ENCODE assay signal across 8 mouse cellular contexts in the genomic region with DNA sequence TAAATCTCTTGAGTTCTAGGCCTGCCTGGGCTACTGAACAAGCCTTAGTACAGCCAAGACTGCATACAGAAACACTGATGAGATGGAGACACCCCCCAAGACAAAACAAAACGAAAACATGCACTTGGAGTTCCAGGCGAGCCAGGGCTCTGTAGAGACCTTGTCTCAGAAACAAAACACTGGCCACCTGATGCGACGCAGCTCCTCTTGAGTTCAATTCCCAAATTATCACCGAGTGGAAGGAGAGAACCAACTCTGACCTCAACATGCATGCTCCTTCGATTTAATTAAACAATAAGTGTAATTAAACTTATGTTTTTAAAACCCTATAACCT. TPM values are rescaled to one million over a fixed set of nuclear protein-coding genes. Genes with fewer than 3 reads are reported as not detected.
DNase-seq lines count a peak whose midpoint lies in the region; ATAC-seq and TF ChIP-seq lines count a peak whose summit lies in the region.

No protein-coding gene starts in this region.

- H3K27me3 ChIP-seq in heart, adult 2 months (ENCODE audit: control insufficient read depth, insufficient read depth, low read length): no peaks in the 10 kb centered on the region
- H3K27me3 ChIP-seq in hindbrain, embryonic 10.5 days (ENCODE audit: insufficient read depth, poor library complexity, severe bottlenecking): no peaks in the 10 kb centered on the region
- H3K27me3 ChIP-seq in lung, embryonic 16.5 days (ENCODE audit: control insufficient read depth, insufficient read depth, low read depth, low read length): no peaks in the 10 kb centered on the region

- H3K79me2 ChIP-seq in heart, adult 2 months (replicated peaks; ENCODE audit: control insufficient read depth, insufficient read depth, low read length): no peaks in the 10 kb centered on the region

- ATAC-seq in lung, embryonic 16.5 days (ENCODE audit: low read depth): no peak

- WGBS in heart, adult 2 months: 21% methylated on average over 6 of the region's 6 CpGs
- WGBS in hindbrain, embryonic 10.5 days: 34% methylated on average over 6 of the region's 6 CpGs
- WGBS in lung, embryonic 16.5 days: 25% methylated on average over 6 of the region's 6 CpGs

- no peak for TF ChIP-seq POLR2A in heart, adult 2 months (IDR thresholded peaks at IDR 0.05; ENCODE audit: insufficient read depth, low read depth, low read length)

- H3K36me3 ChIP-seq in heart, adult 2 months (ENCODE audit: control insufficient read depth, insufficient read depth, low read length): peaks cover 15% of the 10 kb centered on the region
- peaks cover 51% of the 10 kb centered on the region for H3K36me3 ChIP-seq in hindbrain, embryonic 10.5 days
- peaks cover 31% of the 10 kb centered on the region for H3K36me3 ChIP-seq in lung, embryonic 16.5 days (ENCODE audit: control insufficient read depth, insufficient read depth, low read length)

- peak overlapping the region; percentile 65; the same call in 1 of the 2 replicates for H3K4me3 ChIP-seq in heart, adult 2 months
- H3K4me3 ChIP-seq in hindbrain, embryonic 10.5 days: peak overlapping the region; percentile 86
- H3K4me3 ChIP-seq in lung, embryonic 16.5 days (ENCODE audit: low read length): peak overlapping the region; percentile 65

- TF ChIP-seq CTCF in heart, adult 2 months (IDR thresholded peaks at IDR 0.05): no peak

- peak overlapping the region; percentile 96 for H3K27ac ChIP-seq in heart, adult 2 months
- H3K27ac ChIP-seq in hindbrain, embryonic 10.5 days: peak overlapping the region; percentile 94
- peak overlapping the region; percentile 95 for H3K27ac ChIP-seq in lung, embryonic 16.5 days (ENCODE audit: low read length)

- H3K9ac ChIP-seq in heart, adult 2 months (ENCODE audit: low read depth, low read length): no peak overlapping the region
- H3K9ac ChIP-seq in lung, embryonic 16.5 days (ENCODE audit: low read length): peak overlapping the region; percentile 93

- H3K4me1 ChIP-seq in heart, adult 2 months (ENCODE audit: control insufficient read depth, insufficient read depth, low read length): peaks cover 12% of the 10 kb centered on the region
- H3K4me1 ChIP-seq in hindbrain, embryonic 10.5 days (replicated peaks): peaks cover 30% of the 10 kb centered on the region
- H3K4me1 ChIP-seq in lung, embryonic 16.5 days (replicated peaks; ENCODE audit: control insufficient read depth, insufficient read depth, low read length): peaks cover 28% of the 10 kb centered on the region

- peak overlapping the region; percentile 68 for H3K4me2 ChIP-seq in lung, embryonic 16.5 days (ENCODE audit: low read depth, low read length)

- intact Hi-C loops in heart, adult 2 months (cut with DNase I): loop anchor here (2.0 kb wide), 1 partner anchor 30 kb away; no protein-coding TSS in a partner anchor
- intact Hi-C loops in left cerebral cortex, postnatal 4 days (cut with DNase I): no loop called here

- DNase-seq in heart, adult 2 months: no peak
- no peak for DNase-seq in heart, adult 8-10 months (ENCODE audit: low spot score)
- peak; percentile 62 for DNase-seq in ZHBTc4 (ENCODE audit: low read depth, low spot score)
- DNase-seq in hindbrain, embryonic 10.5 days (ENCODE audit: low spot score): peak; percentile 24
- no peak for DNase-seq in left cerebral cortex, postnatal 4 days
- DNase-seq in urinary bladder, postnatal 14 days (ENCODE audit: low spot score): no peak
- DNase-seq in cerebellum, adult 8-10 months: no peak

- no peaks in the 10 kb centered on the region for H3K9me3 ChIP-seq in hindbrain, embryonic 10.5 days
- no peaks in the 10 kb centered on the region for H3K9me3 ChIP-seq in lung, embryonic 16.5 days (ENCODE audit: control insufficient read depth, low read length)

- no peak for TF ChIP-seq EP300 in heart, adult 2 months (IDR thresholded peaks at IDR 0.05; ENCODE audit: insufficient read depth, low read depth, low read length)

RNA-seq across cellular contexts. Expression of a gene that starts 0.2 kb away (rescaled TPM):
- total RNA-seq in heart, adult 2 months (2021): 100 to 1,000 TPM in 1 of 2 experiments, 10 to 100 TPM in 1; 92.2 to 130 TPM
- polyA plus RNA-seq in heart, adult 2 months (2012; rRNA removed): 212 and 327 TPM in 2 replicates
- total RNA-seq in heart, adult 8-10 months (2022): 100 to 1,000 TPM in 1 of 4 experiments, 10 to 100 TPM in 3; 67.6 to 101 (median 81.7) TPM
- polyA plus RNA-seq in hindbrain, embryonic 10.5 days (2016; fragmentation: Nextera tagmentation; extraction: Ambion mirVana): 816 and 892 TPM in 2 replicates
- polyA plus RNA-seq in lung, embryonic 16.5 days (2015; fragmentation: Nextera tagmentation; extraction: Ambion mirVana): 649 and 714 TPM in 2 replicates
- 100 to 1,000 TPM; 113 to 116 TPM for total RNA-seq in left cerebral cortex, postnatal 4 days (2021)

RNA-seq across cellular contexts. Expression of a gene that starts 9.1 kb away (rescaled TPM):
- total RNA-seq in heart, adult 2 months (2021): 10 to 100 TPM; 66.1 to 74.8 TPM
- polyA plus RNA-seq in heart, adult 2 months (2012; rRNA removed): 52.7 and 68.6 TPM in 2 replicates
- total RNA-seq in heart, adult 8-10 months (2022): 10 to 100 TPM; 77.0 to 83.3 (median 79.8) TPM
- polyA plus RNA-seq in hindbrain, embryonic 10.5 days (2016; fragmentation: Nextera tagmentation; extraction: Ambion mirVana): 124 and 128 TPM in 2 replicates
- polyA plus RNA-seq in lung, embryonic 16.5 days (2015; fragmentation: Nextera tagmentation; extraction: Ambion mirVana): 89.9 and 93.6 TPM in 2 replicates
- total RNA-seq in left cerebral cortex, postnatal 4 days (2021): 100 to 1,000 TPM; 142 to 150 TPM

RNA-seq across cellular contexts. Expression of a gene that starts 32.6 kb away (rescaled TPM):
- 10 to 100 TPM; 50.5 to 52.8 TPM for total RNA-seq in heart, adult 2 months (2021)
- polyA plus RNA-seq in heart, adult 2 months (2012; rRNA removed): 64.8 and 82.4 TPM in 2 replicates
- total RNA-seq in heart, adult 8-10 months (2022): 10 to 100 TPM; 66.6 to 85.9 (median 81.5) TPM
- 20.7 and 32.7 TPM in 2 replicates for polyA plus RNA-seq in hindbrain, embryonic 10.5 days (2016; fragmentation: Nextera tagmentation; extraction: Ambion mirVana)
- polyA plus RNA-seq in lung, embryonic 16.5 days (2015; fragmentation: Nextera tagmentation; extraction: Ambion mirVana): 38.0 and 41.8 TPM in 2 replicates
- 10 to 100 TPM; 30.0 to 35.6 TPM for total RNA-seq in left cerebral cortex, postnatal 4 days (2021)

RNA-seq across cellular contexts. Expression of a gene that starts 32.6 kb away (rescaled TPM):
- total RNA-seq in heart, adult 2 months (2021): 100 to 1,000 TPM; 216 to 234 TPM
- 110 and 266 TPM in 2 replicates for polyA plus RNA-seq in heart, adult 2 months (2012; rRNA removed)
- total RNA-seq in heart, adult 8-10 months (2022): 100 to 1,000 TPM; 196 to 229 (median 224) TPM
- polyA plus RNA-seq in hindbrain, embryonic 10.5 days (2016; fragmentation: Nextera tagmentation; extraction: Ambion mirVana): 271 and 385 TPM in 2 replicates
- 531 and 556 TPM in 2 replicates for polyA plus RNA-seq in lung, embryonic 16.5 days (2015; fragmentation: Nextera tagmentation; extraction: Ambion mirVana)
- total RNA-seq in left cerebral cortex, postnatal 4 days (2021): 100 to 1,000 TPM; 191 to 205 TPM

RNA-seq across cellular contexts. Expression of a gene that starts 41.9 kb away (rescaled TPM):
- total RNA-seq in heart, adult 2 months (2021): 1 to 10 TPM; 4.0 to 4.6 TPM
- polyA plus RNA-seq in heart, adult 2 months (2012; rRNA removed): 4.8 and 9.2 TPM in 2 replicates
- 1 to 10 TPM; 3.8 to 6.5 (median 4.9) TPM for total RNA-seq in heart, adult 8-10 months (2022)
- 31.4 and 34.7 TPM in 2 replicates for polyA plus RNA-seq in hindbrain, embryonic 10.5 days (2016; fragmentation: Nextera tagmentation; extraction: Ambion mirVana)
- polyA plus RNA-seq in lung, embryonic 16.5 days (2015; fragmentation: Nextera tagmentation; extraction: Ambion mirVana): 19.1 and 21.9 TPM in 2 replicates
- total RNA-seq in left cerebral cortex, postnatal 4 days (2021): 10 to 100 TPM; 25.0 to 26.7 TPM

Comparison
In these comparisons a context has a peak if more than half of its experiments do, and no peak if none do; other contexts are left out.
1. DNase-seq: peak in ZHBTc4 (single experiment) and hindbrain, embryonic 10.5 days (single experiment); none in heart, adult 2 months (0 of 2), heart, adult 8-10 months (single experiment), left cerebral cortex, postnatal 4 days (single experiment), urinary bladder, postnatal 14 days (single experiment) and cerebellum, adult 8-10 months (single experiment).
2. Peak in every context shown above with its lines, with median percentiles within 50 percentile points of each other: H3K27ac ChIP-seq and H3K4me3 ChIP-seq.